Comparison of ENCODE assay signal across 23 mouse cellular contexts in the genomic region with DNA sequence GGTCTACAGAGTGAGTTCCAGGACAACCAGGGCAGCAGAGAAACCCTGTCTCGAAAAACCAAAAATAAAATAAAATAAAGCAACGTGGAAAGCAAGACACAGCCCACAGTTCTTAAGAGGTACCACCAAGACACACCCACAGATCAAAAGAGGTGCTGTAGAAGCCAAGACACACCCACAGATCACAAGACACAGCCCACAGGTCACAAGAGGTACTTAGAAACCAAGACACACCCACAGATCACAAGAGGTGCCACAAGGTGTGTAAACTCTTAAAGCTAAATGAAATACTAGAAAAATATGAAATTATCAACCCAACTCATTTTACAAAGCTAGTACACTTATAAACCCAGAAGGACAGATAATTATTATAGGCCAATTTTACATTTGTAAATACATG. TPM values are rescaled to one million over a fixed set of nuclear protein-coding genes. Genes with fewer than 3 reads are reported as not detected.
A peak's percentile ranks its signal among the peaks of the same experiment; 100 is the strongest.
DNase-seq lines count a peak whose midpoint lies in the region; ATAC-seq and TF ChIP-seq lines count a peak whose summit lies in the region.
"Had no signal": no experiment of that assay in that cellular context is flagged by ENCODE, and none has a peak within 500 bp of the region (broad histone marks: within the 10 kb centered on the region; RNA-seq: fewer than 3 reads in every experiment).

No protein-coding gene starts in this region.

- H3K79me2 ChIP-seq in liver, adult 2 months (ENCODE audit: control insufficient read depth, insufficient read depth, low read length) = no peaks in the 10 kb centered on the region

- H3K9me3 ChIP-seq in liver, embryonic 12.5 days (replicated peaks) = no peaks in the 10 kb centered on the region
- no peaks in the 10 kb centered on the region for H3K9me3 ChIP-seq in limb, embryonic 10.5 days (replicated peaks)
- H3K9me3 ChIP-seq: embryonic facial prominence, embryonic 15.5 days; forebrain, embryonic 13.5 days; heart, embryonic 13.5 days; kidney, embryonic 15.5 days; midbrain, embryonic 15.5 days had no signal

- no peak overlapping the region for H3K4me2 ChIP-seq in liver, embryonic 12.5 days
- H3K4me2 ChIP-seq: embryonic facial prominence, embryonic 15.5 days; forebrain, embryonic 13.5 days; heart, embryonic 13.5 days; kidney, embryonic 15.5 days; midbrain, embryonic 15.5 days had no signal

- no peaks in the 10 kb centered on the region for H3K27me3 ChIP-seq in liver, adult 2 months (ENCODE audit: control insufficient read depth, insufficient read depth, low read length)
- no peaks in the 10 kb centered on the region for H3K27me3 ChIP-seq in liver, embryonic 12.5 days (replicated peaks)
- H3K27me3 ChIP-seq in limb, embryonic 10.5 days (ENCODE audit: low read depth, poor library complexity, severe bottlenecking) = no peaks in the 10 kb centered on the region
- H3K27me3 ChIP-seq: embryonic facial prominence, embryonic 15.5 days; forebrain, embryonic 13.5 days; heart, embryonic 13.5 days; kidney, embryonic 15.5 days; midbrain, embryonic 15.5 days had no signal

- H3K4me1 ChIP-seq in liver, adult 2 months (ENCODE audit: control insufficient read depth, insufficient read depth, low read length) = no peaks in the 10 kb centered on the region
- peaks cover 24% of the 10 kb centered on the region for H3K4me1 ChIP-seq in liver, embryonic 12.5 days
- H3K4me1 ChIP-seq in limb, embryonic 10.5 days = no peaks in the 10 kb centered on the region; the same call in 1 of the 2 replicates
- H3K4me1 ChIP-seq: embryonic facial prominence, embryonic 15.5 days; forebrain, embryonic 13.5 days; kidney, embryonic 15.5 days; midbrain, embryonic 15.5 days had no signal

- no peak for ATAC-seq in liver, embryonic 12.5 days
- ATAC-seq: forebrain, embryonic 13.5 days; hindbrain, embryonic 16.5 days; midbrain, embryonic 15.5 days had no signal

- H3K27ac ChIP-seq in liver, adult 2 months (replicated peaks; ENCODE audit: insufficient read depth, low read depth, low read length) = no peak overlapping the region
- H3K27ac ChIP-seq in liver, embryonic 12.5 days = no peak overlapping the region
- no peak overlapping the region for H3K27ac ChIP-seq in limb, embryonic 10.5 days
- H3K27ac ChIP-seq: embryonic facial prominence, embryonic 15.5 days; forebrain, embryonic 13.5 days; heart, embryonic 13.5 days; kidney, embryonic 15.5 days; liver, embryonic 14.5 days; midbrain, embryonic 15.5 days; stomach, postnatal 0 days had no signal

- no peak overlapping the region for H3K9ac ChIP-seq in liver, adult 2 months (ENCODE audit: low read depth, low read length)
- no peak overlapping the region for H3K9ac ChIP-seq in liver, embryonic 12.5 days
- H3K9ac ChIP-seq: embryonic facial prominence, embryonic 15.5 days; forebrain, embryonic 13.5 days; heart, embryonic 13.5 days; kidney, embryonic 15.5 days; liver, embryonic 14.5 days; midbrain, embryonic 15.5 days had no signal

- DNase-seq in liver, adult 2 months (ENCODE audit: extremely low read depth, low read depth, low spot score) = peak; percentile 26
- DNase-seq in large intestine, adult 2 months (ENCODE audit: low read depth, low spot score) = peak; percentile 10
- peak; percentile 85 for DNase-seq in lung, postnatal 36 days
- DNase-seq in limb, embryonic 10.5 days (ENCODE audit: low spot score) = no peak
- no peak for DNase-seq in right cerebral cortex, postnatal 10 days (ENCODE audit: low spot score in 2 of 2)
- no peak for DNase-seq in right cerebral cortex, adult 2 months (ENCODE audit: low spot score in 2 of 2)
- DNase-seq: adrenal gland, adult 2 months; cerebellum, adult 9-11 months; heart, postnatal 4 days; left cerebral cortex, postnatal 4 days; right cerebral cortex, postnatal 14 days; thymus, postnatal 14 days had no signal

- 93% methylated on average over 2 of the region's 2 CpGs for WGBS in liver, adult 2 months
- 77% methylated on average over 2 of the region's 2 CpGs for WGBS in liver, embryonic 12.5 days (ENCODE audit: insufficient replicate concordance)
- 33% methylated on average over 2 of the region's 2 CpGs for WGBS in large intestine, adult 2 months
- WGBS in limb, embryonic 10.5 days = 87% methylated on average over 2 of the region's 2 CpGs

- H3K4me3 ChIP-seq in liver, adult 2 months (ENCODE audit: insufficient read depth, low read depth, low read length) = no peak overlapping the region
- no peak overlapping the region for H3K4me3 ChIP-seq in liver, embryonic 12.5 days
- H3K4me3 ChIP-seq in limb, embryonic 10.5 days = no peak overlapping the region
- H3K4me3 ChIP-seq: embryonic facial prominence, embryonic 15.5 days; forebrain, embryonic 13.5 days; heart, embryonic 13.5 days; kidney, embryonic 15.5 days; midbrain, embryonic 15.5 days had no signal

- no peak for TF ChIP-seq POLR2A in liver, adult 2 months (IDR thresholded peaks at IDR 0.05; ENCODE audit: extremely low read depth, insufficient read depth, low read length)

- no peak for TF ChIP-seq CTCF in liver, adult 2 months (IDR thresholded peaks at IDR 0.05; ENCODE audit: low read depth, low read length)

- H3K36me3 ChIP-seq in liver, adult 2 months (ENCODE audit: control insufficient read depth, insufficient read depth, low read length) = peaks cover 62% of the 10 kb centered on the region
- H3K36me3 ChIP-seq in liver, embryonic 12.5 days = peaks cover 70% of the 10 kb centered on the region
- H3K36me3 ChIP-seq in limb, embryonic 10.5 days = peaks cover 54% of the 10 kb centered on the region

RNA-seq across cellular contexts. Expression of gene Tecta, which starts 23.9 kb away (rescaled TPM):
- not detected in 2 replicates for total RNA-seq in liver, adult 2 months (2014; rRNA removed)
- not detected in 2 replicates for polyA plus RNA-seq in liver, adult 2 months (2012; rRNA removed)
- polyA plus RNA-seq in liver, embryonic 12.5 days (2016; fragmentation: Nextera tagmentation; extraction: Ambion mirVana) = 0.06 and 0.07 TPM in 2 replicates
- 0.01 and 0.04 TPM in 2 replicates for polyA plus RNA-seq in large intestine, adult 2 months (2012; rRNA removed)
- polyA plus RNA-seq in limb, embryonic 10.5 days (2016; fragmentation: Nextera tagmentation; extraction: Ambion mirVana) = 0.03 and 0.05 TPM in 2 replicates
- total RNA-seq: granulocyte monocyte progenitor cell, adult 5-6 weeks; megakaryocyte, adult 5-6 weeks had no signal

Comparison
In these comparisons a context has a peak if more than half of its experiments do, and no peak if none do; other contexts are left out.
1. DNase-seq: peak in liver, adult 2 months (single experiment), large intestine, adult 2 months (single experiment) and lung, postnatal 36 days (single experiment); none in limb, embryonic 10.5 days (single experiment), right cerebral cortex, postnatal 10 days (0 of 2) and right cerebral cortex, adult 2 months (0 of 2).